Mouse (Mus musculus) adrenal gland, adult (tissue): ENCODE measurements around the gene Gm44579.

Experiments used
- DNase-seq, 2 experiments: peaks; one replicate each; pipeline ENCODE4 v3.0.0; 2022 to 2023; ENCODE audit warnings: low spot score in 1 of 2; ENCODE audit not compliant: inconsistent age in 2 of 2

Gm44579 gene

DNA sequence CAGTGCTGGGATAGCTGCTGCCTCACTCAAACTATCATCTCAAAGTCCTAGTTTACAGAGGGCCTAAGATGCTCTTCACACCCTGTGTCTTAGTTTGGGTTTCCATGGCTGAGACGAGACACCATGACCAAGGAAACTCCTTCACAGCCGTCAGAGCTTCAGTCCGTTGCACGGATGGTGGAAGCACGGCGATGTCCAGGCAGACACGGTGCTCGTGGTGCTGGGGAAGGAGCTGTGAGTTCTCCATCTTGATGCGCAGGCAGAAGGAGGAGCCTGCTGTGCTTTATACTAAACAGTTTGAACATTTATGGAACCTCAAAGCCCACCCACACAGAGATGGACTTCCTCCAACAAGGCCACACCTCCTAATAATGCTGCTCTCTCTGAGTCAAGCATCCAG lies 83.9 kb downstream of the Gm44579 start:
- DNase-seq = no peak
